ENCODE assay signal across 7 mouse cellular contexts in the genomic region with DNA sequence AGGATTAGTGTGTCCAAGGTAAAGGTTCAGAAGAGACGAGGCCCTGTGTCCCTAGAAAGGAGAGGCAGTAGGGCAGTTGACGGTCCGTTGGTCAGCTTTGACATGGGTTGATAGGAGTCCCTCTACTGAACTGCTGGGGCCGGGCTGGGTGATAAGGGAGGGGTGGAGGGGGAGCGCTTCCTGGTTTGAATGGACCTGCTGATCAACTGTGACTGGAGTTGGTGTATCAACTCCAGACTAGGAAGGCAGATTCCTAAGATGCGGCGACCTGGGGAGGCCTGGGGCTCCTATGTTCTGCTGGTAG.
DNase-seq lines count a peak whose midpoint lies in the region; ATAC-seq and TF ChIP-seq lines count a peak whose summit lies in the region.

No protein-coding gene starts in this region.

- H3K27me3 ChIP-seq in thymus, adult 2 months (ENCODE audit: control insufficient read depth, insufficient read depth, low read length): no peaks in the 10 kb centered on the region
- no peaks in the 10 kb centered on the region for H3K27me3 ChIP-seq in forebrain, postnatal 0 days (ENCODE audit: insufficient read depth, low read length)
- H3K27me3 ChIP-seq in liver, embryonic 13.5 days: no peaks in the 10 kb centered on the region

- no peak for TF ChIP-seq CTCF in thymus, adult 2 months (IDR thresholded peaks at IDR 0.05; ENCODE audit: borderline replicate concordance, control insufficient read depth, extremely low read depth, insufficient read depth, low read length, poor library complexity)
- no peak for TF ChIP-seq CTCF in forebrain, postnatal 0 days (IDR thresholded peaks at IDR 0.05; ENCODE audit: low read depth)

- peak overlapping the region; percentile 92; the same call in 1 of the 2 replicates for H3K27ac ChIP-seq in thymus, adult 2 months (ENCODE audit: control insufficient read depth, insufficient read depth, low read length)
- peak overlapping the region; percentile 94 for H3K27ac ChIP-seq in forebrain, postnatal 0 days (ENCODE audit: low read depth, low read length)
- peak overlapping the region; percentile 84 for H3K27ac ChIP-seq in liver, embryonic 13.5 days

- DNase-seq in thymus, adult 2 months: no peak
- no peak for DNase-seq in thymus, postnatal 0 days (ENCODE audit: low spot score)
- DNase-seq in forebrain, postnatal 0 days: no peak
- peak; percentile 34 for DNase-seq in liver, embryonic 13.5 days
- no peak for DNase-seq in retina, embryonic 14.5 days (ENCODE audit: low spot score)
- no peak for DNase-seq in spleen, adult 18-20 months
- no peak for DNase-seq in embryo, embryonic 11 days

- 0 out of 2 replicates have a peak overlapping the region, but pooled peaks have one; percentile 86 for H3K9ac ChIP-seq in forebrain, postnatal 0 days
- H3K9ac ChIP-seq in liver, embryonic 13.5 days: peak overlapping the region; percentile 70

- H3K9me3 ChIP-seq in forebrain, postnatal 0 days (ENCODE audit: low read length): no peaks in the 10 kb centered on the region
- H3K9me3 ChIP-seq in liver, embryonic 13.5 days (replicated peaks): no peaks in the 10 kb centered on the region

- H3K4me3 ChIP-seq in thymus, adult 2 months (ENCODE audit: control insufficient read depth, insufficient read depth, low read length): no peak overlapping the region
- H3K4me3 ChIP-seq in forebrain, postnatal 0 days (ENCODE audit: low read depth, low read length): no peak overlapping the region
- peak overlapping the region; percentile 58; the same call in 1 of the 2 replicates for H3K4me3 ChIP-seq in liver, embryonic 13.5 days (replicated peaks)

- H3K36me3 ChIP-seq in thymus, adult 2 months (ENCODE audit: control insufficient read depth, insufficient read depth, low read length): no peaks in the 10 kb centered on the region
- no peaks in the 10 kb centered on the region for H3K36me3 ChIP-seq in forebrain, postnatal 0 days (ENCODE audit: insufficient read depth)
- no peaks in the 10 kb centered on the region for H3K36me3 ChIP-seq in liver, embryonic 13.5 days

- no peak for ATAC-seq in forebrain, postnatal 0 days
- ATAC-seq in liver, embryonic 13.5 days (ENCODE audit: low read depth): peak; percentile 47

- peak overlapping the region; percentile 84 for H3K4me2 ChIP-seq in forebrain, postnatal 0 days (ENCODE audit: low read depth)
- H3K4me2 ChIP-seq in liver, embryonic 13.5 days: peak overlapping the region; percentile 77

- WGBS in thymus, adult 2 months: 79% methylated on average over 7 of the region's 7 CpGs
- 35% methylated on average over 7 of the region's 7 CpGs for WGBS in forebrain, postnatal 0 days
- 2% methylated on average over 7 of the region's 7 CpGs for WGBS in liver, embryonic 13.5 days (ENCODE audit: insufficient replicate concordance)

- peaks cover 82% of the 10 kb centered on the region for H3K4me1 ChIP-seq in thymus, adult 2 months (replicated peaks; ENCODE audit: control insufficient read depth, insufficient read depth, low read length)
- H3K4me1 ChIP-seq in forebrain, postnatal 0 days (ENCODE audit: insufficient read depth): peaks cover 43% of the 10 kb centered on the region
- peaks cover 94% of the 10 kb centered on the region for H3K4me1 ChIP-seq in liver, embryonic 13.5 days (replicated peaks)

- no peak for TF ChIP-seq POLR2A in thymus, adult 2 months (IDR thresholded peaks at IDR 0.05; ENCODE audit: control insufficient read depth, extremely low read depth, insufficient read depth, low read length, poor library complexity)
